Mouse (Mus musculus): ENCODE data around the gene Cops8. TPM values are rescaled to one million over a fixed set of nuclear protein-coding genes. Genes with fewer than 3 reads are reported as not detected.

The Cops8 gene
- 100 to 1,000 TPM; 110 to 123 TPM for polyA plus RNA-seq (2017; shearing (Covaris generic))

GRCm38 (mm10) chr1:90602759-90603560 is at the start of gene Cops8:
Gene Cops8, plus strand, starts transcription at chr1:90602981.

Other genes with a start within 250 kb of the Cops8 start
- 1 to 10 TPM in 1 of 2 experiments, under 1 TPM in 1; 0.06 to 3.2 TPM for gene Col6a3, start 241.0 kb downstream of the Cops8 start, polyA plus RNA-seq (2017; shearing (Covaris generic))